Mouse (Mus musculus) forebrain, embryonic 15.5 days (tissue): Measurements from ENCODE around the gene Fxyd6. TPM values are rescaled to one million over a fixed set of nuclear protein-coding genes. Genes with fewer than 3 reads are reported as not detected.

Experiments used
- ATAC-seq: fragments of 200-750 bp; cut with Nextera tagmentation; replicated peaks from 2 replicates; pipeline ENCODE4 v1.8.0; 2017; ENCODE audit warnings: mild to moderate bottlenecking, moderate TSS enrichment, moderate library complexity
- H3K27ac ChIP-seq: fragments of 300-500 bp; sonication (generic); replicated peaks from 2 replicates; pipeline ENCODE4 v1.5.1; 2015; ENCODE audit warnings: mild to moderate bottlenecking, inconsistent platforms
- H3K27me3 ChIP-seq: fragments of 300-500 bp; sonication (generic); 2 replicates; pipeline ENCODE4 v1.6.1; 2015; ENCODE audit warnings: inconsistent platforms
- H3K36me3 ChIP-seq: fragments of 300-500 bp; sonication (generic); 2 replicates; pipeline ENCODE4 v1.6.1; 2015; ENCODE audit warnings: mild to moderate bottlenecking, inconsistent platforms
- H3K4me1 ChIP-seq: fragments of 300-500 bp; sonication (generic); 2 replicates; pipeline ENCODE4 v1.6.1; 2015; ENCODE audit warnings: inconsistent platforms
- H3K4me2 ChIP-seq: fragments of 300-500 bp; sonication (generic); replicated peaks from 2 replicates; pipeline ENCODE4 v1.6.1; 2015; ENCODE audit warnings: mild to moderate bottlenecking, inconsistent platforms
- H3K4me3 ChIP-seq: fragments of 300-500 bp; sonication (generic); 2 replicates; pipeline ENCODE4 v1.5.1; 2015; ENCODE audit warnings: mild to moderate bottlenecking, inconsistent platforms
- H3K9ac ChIP-seq: fragments of 300-500 bp; sonication (generic); replicated peaks from 2 replicates; pipeline ENCODE4 v1.6.1; 2015; ENCODE audit warnings: mild to moderate bottlenecking, inconsistent platforms
- H3K9me3 ChIP-seq: fragments of 300-500 bp; sonication (generic); 2 replicates; pipeline ENCODE4 v1.6.1; 2016; ENCODE audit warnings: inconsistent platforms
- WGBS: fragments of 180-500 bp; shearing (Covaris S2); methylation state at CpG from one replicate; pipeline ENCODE4 v1.1.7; 2015; ENCODE audit warnings: mixed read lengths; 5-methylcytosine and 5-hydroxymethylcytosine counted together
- polyA plus RNA-seq: library from polyadenylated mRNA; unstranded; fragments of >200 nt; fragmentation: Nextera tagmentation; extraction: Ambion mirVana; gene quantifications from 2 replicates; pipeline ENCODE4 v1.2.1, GENCODE M21; 2015

Gene Fxyd6
- polyA plus RNA-seq, 1 experiment from 2014 or later, result 481 TPM

GRCm38 (mm10) chr9:45355192-45355591 is 14.8 kb upstream of the Fxyd6 start:
- Histone ChIP-seq H3K9me3 (no peaks in the 10 kb centered on the region), H3K9ac (no peak overlapping the region), H3K4me3 (no peak overlapping the region), H3K4me1 (no peaks in the 10 kb centered on the region), H3K27me3 (no peaks in the 10 kb centered on the region), H3K4me2 (no peak overlapping the region), H3K36me3 (no peaks in the 10 kb centered on the region), H3K27ac (no peak overlapping the region)
- WGBS, result 89% methylated on average over 2 of the region's 2 CpGs
- ATAC-seq, result no peak

DNA sequence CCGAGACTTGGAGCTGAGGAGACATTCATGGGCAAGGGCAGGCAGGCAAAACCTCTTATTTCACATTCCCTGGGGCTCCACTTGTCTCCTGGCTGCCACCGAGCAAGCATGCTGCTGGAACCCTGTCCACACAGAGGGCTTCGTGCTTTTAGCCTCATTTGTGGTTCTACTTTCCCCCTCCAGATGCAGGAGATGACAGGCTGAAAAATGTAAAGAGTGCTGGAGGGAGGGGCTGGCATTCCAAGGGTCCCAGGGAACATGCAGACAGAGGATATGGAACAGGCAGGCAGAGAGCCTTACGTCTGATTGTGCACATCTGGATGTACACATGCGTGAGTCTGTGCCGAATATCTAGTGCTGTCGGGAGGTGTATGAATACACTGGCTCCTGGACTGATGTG is 11.6 kb upstream of the Fxyd6 start:
- no peak overlapping the region for H3K9ac ChIP-seq
- WGBS, result 84% methylated on average over 7 of the region's 7 CpGs
- H3K4me2 ChIP-seq, result no peak overlapping the region
- no peak overlapping the region for H3K4me3 ChIP-seq
- no peaks in the 10 kb centered on the region for H3K4me1 ChIP-seq
- no peaks in the 10 kb centered on the region for H3K27me3 ChIP-seq
- H3K36me3 ChIP-seq, result no peaks in the 10 kb centered on the region
- no peak overlapping the region for H3K27ac ChIP-seq
- H3K9me3 ChIP-seq, result no peaks in the 10 kb centered on the region
- ATAC-seq, result no peak

DNA sequence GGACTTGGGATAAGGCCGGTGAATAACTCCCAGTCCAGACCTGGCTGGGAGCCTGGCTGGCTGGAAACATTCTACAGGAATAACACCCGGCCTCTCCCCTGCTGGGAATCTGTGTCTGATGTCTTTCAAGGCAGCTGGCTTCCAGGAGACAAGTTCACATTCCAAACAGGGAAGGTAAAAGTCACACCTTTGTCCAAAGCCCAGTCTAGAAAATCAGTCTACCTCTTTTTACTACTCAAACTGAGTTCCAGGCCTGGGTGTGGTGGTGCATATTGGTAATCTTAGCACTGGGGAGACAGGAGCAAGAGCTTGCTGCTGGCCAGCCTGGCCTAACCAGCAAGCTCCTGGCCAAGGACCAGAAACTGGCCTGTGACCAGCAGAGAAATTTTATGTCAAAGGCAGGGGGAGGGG is 7.9 kb upstream of the Fxyd6 start:
- 37% methylated on average over 2 of the region's 2 CpGs for WGBS
- Histone ChIP-seq H3K36me3 (no peaks in the 10 kb centered on the region), H3K4me3 (no peak overlapping the region), H3K9ac (no peak overlapping the region), H3K27ac (no peak overlapping the region), H3K4me1 (no peaks in the 10 kb centered on the region), H3K4me2 (no peak overlapping the region), H3K9me3 (no peaks in the 10 kb centered on the region), H3K27me3 (no peaks in the 10 kb centered on the region)
- no peak for ATAC-seq

GRCm38 (mm10) chr9:45363639-45364214 is 6.3 kb upstream of the Fxyd6 start:
- Histone ChIP-seq H3K9ac (no peak overlapping the region), H3K36me3 (no peaks in the 10 kb centered on the region), H3K9me3 (no peaks in the 10 kb centered on the region), H3K27me3 (no peaks in the 10 kb centered on the region), H3K4me2 (no peak overlapping the region), H3K27ac (no peak overlapping the region), H3K4me1 (no peaks in the 10 kb centered on the region), H3K4me3 (no peak overlapping the region)
- no peak for ATAC-seq
- 49% methylated on average over 7 of the region's 7 CpGs for WGBS

DNA sequence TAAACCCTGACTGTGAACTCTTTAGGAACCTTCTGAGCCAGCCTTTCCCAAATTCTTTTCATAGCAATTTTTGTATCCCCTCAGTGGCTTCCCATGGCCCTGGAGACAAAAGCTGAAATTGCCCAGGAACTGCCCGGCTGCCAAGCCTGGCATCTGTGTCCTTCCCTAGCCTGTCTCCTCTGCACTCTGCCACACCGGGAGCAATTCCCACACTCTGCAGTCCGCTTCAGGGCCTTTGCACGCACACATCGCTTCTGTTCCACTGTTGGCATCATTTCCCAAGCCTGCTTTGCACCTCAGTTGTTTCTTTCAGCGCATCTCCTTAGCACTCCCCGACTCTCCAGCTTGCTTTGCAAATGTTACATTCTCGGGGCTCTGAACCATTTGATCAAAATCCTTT is 2.3 kb upstream of the Fxyd6 start:
- no peak overlapping the region for H3K9ac ChIP-seq
- no peak overlapping the region for H3K27ac ChIP-seq
- ATAC-seq, result no peak
- 63% methylated on average over 8 of the region's 8 CpGs for WGBS
- no peaks in the 10 kb centered on the region for H3K9me3 ChIP-seq
- no peak overlapping the region for H3K4me2 ChIP-seq
- no peaks in the 10 kb centered on the region for H3K36me3 ChIP-seq
- H3K27me3 ChIP-seq, result no peaks in the 10 kb centered on the region
- H3K4me1 ChIP-seq, result peaks cover 26% of the 10 kb centered on the region
- no peak overlapping the region for H3K4me3 ChIP-seq

- Histone ChIP-seq H3K4me2 (no peak overlapping the region), H3K27ac (no peak overlapping the region), H3K36me3 (no peaks in the 10 kb centered on the region), H3K9me3 (no peaks in the 10 kb centered on the region), H3K4me3 (no peak overlapping the region), H3K27me3 (no peaks in the 10 kb centered on the region), H3K4me1 (peaks cover 34% of the 10 kb centered on the region), H3K9ac (no peak overlapping the region)
- no peak for ATAC-seq
- WGBS, result 83% methylated on average over 5 of the region's 5 CpGs
Observed at GRCm38 (mm10) chr9:45368341-45368901, 1.6 kb upstream of the Fxyd6 start.

DNA sequence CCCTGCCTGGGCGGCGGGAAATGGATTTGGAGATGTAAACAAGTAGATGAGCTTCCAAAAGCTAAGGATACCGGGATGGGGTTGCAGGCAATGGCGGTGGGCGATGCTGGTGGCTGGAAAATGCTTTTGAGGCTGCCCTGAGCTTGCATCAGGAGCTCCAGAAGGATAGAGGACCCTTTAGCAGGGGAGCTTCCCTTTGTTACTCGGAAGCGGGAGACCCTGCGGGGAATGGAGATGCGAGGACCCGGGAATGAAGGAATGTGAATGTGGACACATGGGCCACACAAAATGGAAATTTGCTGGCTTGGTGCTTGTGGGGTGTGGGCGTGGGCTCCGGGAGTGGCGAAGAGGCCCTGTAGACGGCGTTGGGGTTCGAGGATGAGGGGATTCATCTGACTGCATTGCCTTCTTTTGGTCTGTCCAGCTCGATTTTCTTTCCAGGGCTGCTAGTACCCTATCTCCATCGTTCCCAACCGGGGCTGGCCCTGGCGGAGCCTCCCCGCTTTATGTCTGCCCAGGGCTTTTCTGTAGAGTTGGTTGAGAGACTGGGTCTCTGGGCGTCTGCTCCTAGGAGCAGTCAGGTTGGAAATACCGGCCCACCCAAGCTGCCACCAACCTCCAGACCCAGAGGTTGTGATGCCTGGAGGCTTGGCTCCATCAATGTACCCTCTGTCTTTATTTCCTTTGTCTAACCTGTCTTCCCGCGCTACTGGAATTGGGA is 791 bp downstream of the Fxyd6 start:
- 2% methylated on average over 25 of the region's 25 CpGs for WGBS
- no peaks in the 10 kb centered on the region for H3K27me3 ChIP-seq
- no peaks in the 10 kb centered on the region for H3K9me3 ChIP-seq
- H3K4me3 ChIP-seq, result peak overlapping the region; percentile 91
- H3K4me1 ChIP-seq, result peaks cover 42% of the 10 kb centered on the region
- ATAC-seq, result peak; percentile 51
- H3K4me2 ChIP-seq, result peak overlapping the region; percentile 90
- peak overlapping the region; percentile 88 for H3K27ac ChIP-seq
- H3K36me3 ChIP-seq, result no peaks in the 10 kb centered on the region
- H3K9ac ChIP-seq, result peak overlapping the region; percentile 90

- H3K4me3 ChIP-seq, result peak overlapping the region; percentile 91
- peaks cover 48% of the 10 kb centered on the region for H3K4me1 ChIP-seq
- no peaks in the 10 kb centered on the region for H3K9me3 ChIP-seq
- no peaks in the 10 kb centered on the region for H3K36me3 ChIP-seq
- H3K9ac ChIP-seq, result peak overlapping the region; percentile 90
- no peaks in the 10 kb centered on the region for H3K27me3 ChIP-seq
- peak; percentile 59 for ATAC-seq
- peak overlapping the region; percentile 90 for H3K4me2 ChIP-seq
- peak overlapping the region; percentile 88 for H3K27ac ChIP-seq
- 3% methylated on average over 2 of the region's 2 CpGs for WGBS
Observed at GRCm38 (mm10) chr9:45371337-45371707, 1.3 kb downstream of the Fxyd6 start.

DNA sequence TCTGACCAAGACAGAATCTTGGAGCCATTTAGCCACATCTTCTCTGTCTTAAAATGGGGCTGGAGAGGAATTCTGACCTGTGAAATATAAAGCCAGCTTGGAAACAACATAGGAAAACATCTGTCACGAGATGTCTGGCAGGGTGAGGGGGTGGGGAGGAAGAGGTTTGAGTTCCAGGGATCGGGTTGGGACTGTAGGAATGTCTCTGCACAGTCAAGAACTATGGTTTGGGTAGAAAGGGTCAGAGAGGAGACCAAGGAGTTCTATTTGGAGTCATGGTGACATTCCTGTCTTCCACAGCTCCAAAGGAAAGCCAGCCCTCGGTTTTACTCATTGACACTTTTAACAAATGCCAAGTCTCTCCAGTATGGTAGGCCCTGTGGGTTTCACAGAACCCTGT is 3.9 kb downstream of the Fxyd6 start:
- Histone ChIP-seq H3K4me3 (no peak overlapping the region), H3K9me3 (no peaks in the 10 kb centered on the region), H3K4me2 (no peak overlapping the region), H3K27ac (no peak overlapping the region), H3K27me3 (no peaks in the 10 kb centered on the region), H3K4me1 (peaks cover 66% of the 10 kb centered on the region), H3K36me3 (no peaks in the 10 kb centered on the region), H3K9ac (no peak overlapping the region)
- WGBS, result 92% methylated on average over 3 of the region's 3 CpGs
- no peak for ATAC-seq

GRCm38 (mm10) chr9:45374988-45375502 is 5.1 kb downstream of the Fxyd6 start:
- no peak overlapping the region for H3K4me3 ChIP-seq
- H3K36me3 ChIP-seq, result no peaks in the 10 kb centered on the region
- H3K27ac ChIP-seq, result no peak overlapping the region
- no peak overlapping the region for H3K9ac ChIP-seq
- no peaks in the 10 kb centered on the region for H3K9me3 ChIP-seq
- H3K4me1 ChIP-seq, result peaks cover 63% of the 10 kb centered on the region
- no peaks in the 10 kb centered on the region for H3K27me3 ChIP-seq
- H3K4me2 ChIP-seq, result no peak overlapping the region
- ATAC-seq, result no peak
- 94% methylated on average over 6 of the region's 6 CpGs for WGBS

DNA sequence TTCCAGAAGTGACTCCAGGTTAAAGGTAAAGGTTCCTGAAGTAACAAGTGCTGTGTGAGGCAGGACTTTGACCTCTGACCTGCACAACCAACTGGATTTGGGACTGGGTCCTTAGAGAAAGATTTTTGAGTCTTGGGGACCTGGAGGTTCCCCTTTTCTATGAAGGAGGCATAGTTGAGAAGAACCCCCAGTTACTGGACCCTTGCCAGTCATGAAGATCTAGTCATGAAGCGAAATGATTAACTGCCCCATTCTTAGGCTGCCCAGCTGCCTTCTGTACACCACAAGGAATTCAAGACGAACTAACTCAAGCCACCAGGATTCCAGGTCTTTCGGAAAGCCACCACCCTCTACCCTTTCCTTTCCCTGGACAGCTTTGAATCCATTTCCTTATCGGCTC is 6.4 kb downstream of the Fxyd6 start:
- H3K4me1 ChIP-seq, result peaks cover 71% of the 10 kb centered on the region
- WGBS, result 82% methylated on average over 4 of the region's 4 CpGs

GRCm38 (mm10) chr9:45376883-45377282 is 6.9 kb downstream of the Fxyd6 start:
- H3K4me1 ChIP-seq, result peaks cover 71% of the 10 kb centered on the region
- no peaks in the 10 kb centered on the region for H3K9me3 ChIP-seq
- no peak overlapping the region for H3K4me2 ChIP-seq
- ATAC-seq, result no peak
- no peak overlapping the region for H3K27ac ChIP-seq
- H3K27me3 ChIP-seq, result no peaks in the 10 kb centered on the region
- no peaks in the 10 kb centered on the region for H3K36me3 ChIP-seq
- WGBS, result 61% methylated on average over 2 of the region's 2 CpGs
- no peak overlapping the region for H3K9ac ChIP-seq
- H3K4me3 ChIP-seq, result no peak overlapping the region

More for the DNA sequence above, 6.4 kb downstream of the Fxyd6 start:
- no peaks in the 10 kb centered on the region for H3K9me3 ChIP-seq
- no peak overlapping the region for H3K4me2 ChIP-seq
- no peak for ATAC-seq
- no peak overlapping the region for H3K27ac ChIP-seq
- H3K36me3 ChIP-seq, result no peaks in the 10 kb centered on the region
- no peaks in the 10 kb centered on the region for H3K27me3 ChIP-seq
- no peak overlapping the region for H3K9ac ChIP-seq
- H3K4me3 ChIP-seq, result no peak overlapping the region
